Mouse (Mus musculus): Measurements from ENCODE around the gene Fam122b.
A peak's percentile ranks its signal among the peaks of the same experiment; 100 is the strongest.
"Not testable (repeated sequence)": the region's sequence is repeated elsewhere in the genome, so short reads cannot be mapped to it uniquely, and the experiment has no call there.

Fam122b gene

GRCm38 (mm10) chrX:53269289-53270062 is at the start of gene Fam122b:
Gene Fam122b, minus strand, starts transcription at chrX:53269805.
- DNase-seq (ENCODE audit: low read depth, low spot score): peak; percentile 84

- DNase-seq (ENCODE audit: low read depth, low spot score): no peak
These were observed 18.3 kb upstream of the Fam122b start for GRCm38 (mm10) chrX:53287924-53288323.

GRCm38 (mm10) chrX:53273124-53273523 is 3.5 kb upstream of the Fam122b start, which contains the start of gene Fam122c:
Gene Fam122c, plus strand, starts transcription at chrX:53273424.
- no peak for DNase-seq (ENCODE audit: low read depth, low spot score)

GRCm38 (mm10) chrX:53271628-53272027 is 2.0 kb upstream of the Fam122b start:
- DNase-seq (ENCODE audit: low read depth, low spot score): not testable (repeated sequence)

GRCm38 (mm10) chrX:53270063-53270432 is 443 bp upstream of the Fam122b start:
- DNase-seq (ENCODE audit: low read depth, low spot score): no peak

GRCm38 (mm10) chrX:53268856-53269255 is 749 bp downstream of the Fam122b start:
- peak; percentile 33 for DNase-seq (ENCODE audit: low read depth, low spot score)

GRCm38 (mm10) chrX:53266186-53266585 is 3.4 kb downstream of the Fam122b start:
- DNase-seq (ENCODE audit: low read depth, low spot score): peak; percentile 3

- DNase-seq (ENCODE audit: low read depth, low spot score): no peak
These were observed 14.4 kb downstream of the Fam122b start for GRCm38 (mm10) chrX:53255195-53255594.

- no peak for DNase-seq (ENCODE audit: low read depth, low spot score)
These were observed 29.6 kb downstream of the Fam122b start, which contains the start of gene Plac1 for GRCm38 (mm10) chrX:53240011-53240410. Gene Plac1, minus strand, starts transcription at chrX:53240111.

GRCm38 (mm10) chrX:53237971-53238370 is 31.6 kb downstream of the Fam122b start:
- DNase-seq (ENCODE audit: low read depth, low spot score): no peak

- DNase-seq (ENCODE audit: low read depth, low spot score): no peak
These were observed 33.2 kb downstream of the Fam122b start for GRCm38 (mm10) chrX:53236404-53236803.

- no peak for DNase-seq (ENCODE audit: low read depth, low spot score)
These were observed 35.9 kb downstream of the Fam122b start for GRCm38 (mm10) chrX:53233689-53234088.

- DNase-seq (ENCODE audit: low read depth, low spot score): no peak
These were observed 37.6 kb downstream of the Fam122b start for GRCm38 (mm10) chrX:53231965-53232364.

- DNase-seq (ENCODE audit: low read depth, low spot score): no peak
These were observed 45.2 kb downstream of the Fam122b start for GRCm38 (mm10) chrX:53224353-53224944.

GRCm38 (mm10) chrX:53220855-53221254 is 48.8 kb downstream of the Fam122b start:
- no peak for DNase-seq (ENCODE audit: low read depth, low spot score)

GRCm38 (mm10) chrX:53214557-53215229 is 54.9 kb downstream of the Fam122b start:
- DNase-seq (ENCODE audit: low read depth, low spot score): no peak

- DNase-seq (ENCODE audit: low read depth, low spot score): no peak
These were observed 55.8 kb downstream of the Fam122b start for GRCm38 (mm10) chrX:53213838-53214237.

- no peak for DNase-seq (ENCODE audit: low read depth, low spot score)
These were observed 57.1 kb downstream of the Fam122b start for GRCm38 (mm10) chrX:53212485-53212884.

GRCm38 (mm10) chrX:53211756-53212483 is 57.7 kb downstream of the Fam122b start:
- no peak for DNase-seq (ENCODE audit: low read depth, low spot score)

- no peak for DNase-seq (ENCODE audit: low read depth, low spot score)
These were observed 60.2 kb downstream of the Fam122b start for GRCm38 (mm10) chrX:53209431-53209830.

GRCm38 (mm10) chrX:53204690-53205311 is 64.8 kb downstream of the Fam122b start:
- no peak for DNase-seq (ENCODE audit: low read depth, low spot score)
